Mouse (Mus musculus) embryo, embryonic 11.5 days (tissue): Measurements from ENCODE around the gene Olfr281.
"Not testable (repeated sequence)": the region's sequence is repeated elsewhere in the genome, so short reads cannot be mapped to it uniquely, and the experiment has no call there.

ENCODE experiments used
- DNase-seq: peaks from one replicate; pipeline ENCODE4 v3.0.0-alpha.2; 2012; ENCODE audit warnings: low read depth, low spot score

The Olfr281 gene

DNA sequence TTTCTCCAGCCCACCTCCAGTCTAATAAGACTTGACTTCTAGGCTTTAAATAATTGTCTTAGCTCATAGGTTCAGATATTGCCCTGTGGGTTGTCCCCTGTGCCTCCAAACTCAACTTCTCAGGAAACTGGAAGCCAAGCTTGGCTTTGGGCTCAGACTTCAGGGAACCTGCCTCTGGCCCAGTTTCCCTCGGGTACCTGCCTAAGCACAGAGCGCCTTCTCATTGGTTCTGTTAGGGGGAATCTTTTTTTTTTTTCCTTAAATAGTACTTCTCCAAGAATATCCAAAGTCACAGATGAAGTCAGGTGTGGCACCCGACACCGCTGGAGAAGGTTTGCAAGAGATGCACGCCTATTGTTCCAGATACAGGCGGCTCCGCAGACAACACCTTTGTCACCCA is at the start of gene Olfr281:
Gene Olfr281 (plus strand): TSS at position 301 of the 400 bp plus-strand sequence.
- no peak for DNase-seq

DNA sequence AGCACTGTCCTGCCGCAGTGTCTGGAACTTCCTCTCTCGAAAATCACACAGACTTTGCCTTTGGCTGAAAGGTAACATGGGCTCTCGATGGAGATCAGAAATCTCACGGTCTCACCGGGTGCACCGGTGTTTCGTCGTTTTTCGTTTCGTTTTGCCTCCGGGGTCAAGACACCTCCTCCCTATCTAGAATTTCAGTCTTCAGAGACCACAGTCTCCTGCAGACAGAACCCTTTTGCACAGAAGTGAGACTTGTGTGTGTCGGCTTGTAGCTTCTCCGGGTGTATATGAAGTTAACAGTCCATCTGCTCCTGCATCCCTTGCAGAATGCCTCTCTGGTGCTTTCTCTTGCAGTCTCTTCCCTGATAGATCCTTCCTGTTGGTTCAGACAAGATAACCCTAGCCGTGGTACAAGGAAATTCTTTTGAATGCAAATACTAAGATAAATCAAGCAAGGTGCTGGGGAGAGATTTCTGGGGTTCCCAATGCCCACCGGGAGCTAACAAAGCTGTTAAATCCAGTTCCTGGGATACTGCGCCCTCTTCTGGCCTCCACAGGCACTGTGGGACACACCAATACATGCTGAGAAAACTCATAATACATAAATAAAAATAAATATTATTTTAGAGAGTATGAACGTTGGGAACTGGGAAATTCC is 43.9 kb upstream of the Olfr281 start:
- no peak for DNase-seq

DNA sequence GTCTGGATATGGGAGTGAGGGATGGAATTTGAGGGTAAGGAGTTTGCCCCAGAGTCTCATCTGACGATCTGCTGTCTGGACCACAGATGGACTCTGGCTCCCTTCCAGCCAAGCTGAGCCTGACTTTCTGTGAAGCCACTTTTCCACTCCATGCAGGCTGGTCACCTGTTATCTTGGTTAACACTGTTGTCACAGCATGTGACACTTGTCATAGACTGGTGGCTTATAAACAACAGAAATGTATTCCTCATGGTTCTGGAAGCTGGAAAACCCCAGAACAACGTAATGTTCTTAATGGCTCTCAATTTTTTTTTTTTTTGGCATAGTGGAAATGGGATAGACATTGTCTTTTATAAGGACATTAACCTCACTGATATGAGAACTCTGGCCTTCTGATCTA is 42.8 kb upstream of the Olfr281 start:
- no peak for DNase-seq

DNA sequence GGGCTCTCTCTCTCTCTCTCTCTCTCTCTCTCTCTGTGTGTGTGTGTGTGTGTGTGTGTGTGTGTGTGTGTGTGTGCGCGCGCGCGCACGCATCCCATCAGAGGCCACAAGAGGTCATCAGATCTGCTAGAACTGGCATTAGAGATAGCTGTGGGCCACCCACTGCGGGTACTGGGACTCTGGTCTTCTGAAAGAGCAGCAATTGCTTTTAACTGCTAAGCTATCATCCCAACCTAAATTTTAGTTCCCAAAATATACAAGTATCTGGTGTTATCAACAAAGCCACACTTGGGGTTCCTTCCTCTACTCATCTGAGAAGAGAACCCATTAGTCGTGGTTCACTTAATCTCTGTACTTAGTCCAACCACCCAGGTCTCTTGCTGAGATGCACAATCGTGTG is 42.1 kb upstream of the Olfr281 start:
- DNase-seq, result no peak

DNA sequence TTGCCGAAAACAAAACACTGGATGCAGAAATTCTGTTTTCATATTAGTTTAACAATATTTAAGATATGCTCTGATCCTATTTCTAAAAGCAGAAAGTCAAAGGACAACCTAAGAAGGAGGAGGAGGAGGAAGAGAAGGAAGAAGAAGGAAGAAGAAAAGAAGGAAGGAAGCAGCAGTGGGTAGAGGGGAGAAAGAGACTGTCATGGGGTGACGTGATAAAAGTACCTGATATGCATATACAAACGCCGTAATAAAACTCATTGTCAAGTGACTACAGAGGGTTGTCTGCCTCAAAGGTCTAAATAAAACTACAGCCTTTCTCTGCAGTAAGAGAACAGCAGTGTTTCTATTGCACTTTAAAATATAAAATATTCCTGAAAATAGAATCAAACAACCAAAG is 36.4 kb upstream of the Olfr281 start:
- DNase-seq, result no peak

DNA sequence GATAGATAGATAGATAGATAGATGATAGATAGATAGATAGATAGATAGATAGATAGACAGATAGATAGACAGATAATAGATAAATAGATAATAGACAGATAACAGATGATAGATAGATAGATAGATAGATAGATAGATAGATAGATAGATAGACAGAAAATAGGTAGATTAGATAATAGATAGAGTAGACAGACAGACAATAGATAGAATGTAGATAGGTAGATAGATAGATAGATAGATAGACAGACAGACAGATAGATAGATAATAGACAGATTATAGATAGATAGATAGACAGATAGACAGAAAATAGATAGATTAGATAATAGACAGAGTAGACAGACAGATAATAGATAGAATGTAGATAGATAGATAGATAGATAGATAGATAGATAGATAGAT is 35.6 kb upstream of the Olfr281 start:
- not testable (repeated sequence) for DNase-seq

DNA sequence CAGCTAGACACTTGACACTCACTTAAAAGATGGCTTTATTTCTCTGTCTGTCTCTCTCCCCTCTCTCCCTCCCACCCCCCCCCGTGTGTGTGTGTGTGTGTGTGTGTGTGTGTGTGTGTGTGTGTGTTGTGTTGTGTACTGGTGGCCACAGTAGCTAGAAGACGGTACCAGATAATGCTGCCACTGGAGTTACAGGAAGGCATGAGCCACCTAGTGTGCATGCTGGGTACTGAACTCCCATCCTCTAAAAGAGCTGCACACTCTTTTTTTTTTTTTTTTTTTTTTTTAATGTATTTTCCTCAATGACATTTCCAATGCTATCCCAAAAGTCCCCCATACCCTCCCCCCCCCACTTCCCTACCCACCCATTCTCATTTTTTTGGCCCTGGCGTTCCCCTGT is 35.1 kb upstream of the Olfr281 start:
- DNase-seq, result not testable (repeated sequence)

DNA sequence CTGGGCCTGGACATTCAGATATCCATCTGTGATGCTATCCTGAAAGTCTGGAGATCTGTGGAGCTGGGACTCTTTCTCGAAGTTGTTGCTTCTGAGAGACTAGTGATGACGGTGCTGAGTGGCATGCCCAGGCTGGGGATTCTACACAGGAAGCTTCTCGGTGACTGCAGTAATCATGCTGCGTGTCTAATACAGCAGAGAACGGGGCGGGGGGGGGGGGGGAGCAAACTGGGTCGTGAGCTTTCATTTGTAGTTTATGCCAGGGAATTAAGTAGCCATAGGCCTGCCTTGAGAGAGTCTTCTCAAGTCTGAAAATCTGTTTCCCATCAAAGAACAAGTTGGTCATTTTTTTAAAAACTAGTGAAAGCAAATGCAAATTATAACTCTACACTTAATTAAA is 34.3 kb upstream of the Olfr281 start:
- DNase-seq, result no peak

DNA sequence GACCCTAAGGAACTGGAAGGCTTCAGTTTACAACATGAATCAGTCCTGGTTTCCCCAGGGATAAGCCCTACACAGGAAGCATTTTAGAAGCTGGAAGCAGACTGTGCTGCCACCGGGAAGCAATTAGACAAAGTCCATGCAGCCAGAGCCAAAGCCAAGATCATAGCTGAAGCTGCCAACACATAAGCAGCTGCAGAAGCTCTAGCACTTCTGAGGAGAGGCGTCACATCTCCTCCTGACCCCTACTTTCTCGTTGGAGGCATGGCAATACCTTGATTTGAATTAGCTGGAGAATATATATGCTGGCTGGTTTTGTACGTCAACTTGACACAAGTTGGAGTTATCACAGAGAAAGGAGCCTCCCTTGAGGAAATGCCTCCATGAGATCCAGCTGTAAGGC is 31.5 kb upstream of the Olfr281 start:
- no peak for DNase-seq

DNA sequence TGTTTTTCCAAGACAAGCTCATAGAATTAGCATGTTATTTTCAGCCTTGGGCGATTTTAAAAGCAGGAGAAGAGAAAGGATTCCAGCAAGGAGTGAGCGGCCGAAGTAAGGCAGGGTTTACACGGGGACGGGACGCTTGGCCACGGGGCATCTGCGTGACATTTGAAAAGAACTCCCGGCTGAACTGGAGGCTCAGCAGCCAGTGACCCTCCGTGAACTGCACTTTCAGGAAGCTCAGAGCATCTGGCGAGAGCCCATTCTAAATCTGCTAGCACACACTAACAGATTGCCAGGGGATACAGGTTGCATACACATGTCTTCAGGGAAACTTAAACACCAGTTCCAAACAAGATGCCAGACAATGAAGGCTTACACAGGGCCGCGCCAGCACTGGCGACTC is 28.1 kb upstream of the Olfr281 start:
- no peak for DNase-seq

DNA sequence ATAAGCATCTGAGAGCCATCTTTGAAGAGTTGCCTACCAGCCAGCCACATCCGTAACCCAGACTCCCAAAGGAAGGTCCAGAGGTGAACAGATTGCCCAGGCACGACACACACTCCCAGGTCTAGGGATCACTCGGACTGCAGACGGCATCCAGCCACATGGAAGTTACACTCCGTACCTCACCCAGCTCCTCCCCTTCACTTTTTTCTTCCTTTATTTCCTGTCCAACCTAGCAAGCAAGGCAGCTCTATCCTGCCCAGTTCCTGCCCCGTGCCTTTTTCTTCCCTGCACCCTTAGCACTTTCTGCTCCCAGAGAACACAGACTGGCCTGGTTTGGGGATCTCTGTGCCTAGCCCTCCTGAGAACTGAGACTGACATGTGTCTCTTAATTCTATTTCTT is 27.6 kb upstream of the Olfr281 start:
- DNase-seq, result no peak

DNA sequence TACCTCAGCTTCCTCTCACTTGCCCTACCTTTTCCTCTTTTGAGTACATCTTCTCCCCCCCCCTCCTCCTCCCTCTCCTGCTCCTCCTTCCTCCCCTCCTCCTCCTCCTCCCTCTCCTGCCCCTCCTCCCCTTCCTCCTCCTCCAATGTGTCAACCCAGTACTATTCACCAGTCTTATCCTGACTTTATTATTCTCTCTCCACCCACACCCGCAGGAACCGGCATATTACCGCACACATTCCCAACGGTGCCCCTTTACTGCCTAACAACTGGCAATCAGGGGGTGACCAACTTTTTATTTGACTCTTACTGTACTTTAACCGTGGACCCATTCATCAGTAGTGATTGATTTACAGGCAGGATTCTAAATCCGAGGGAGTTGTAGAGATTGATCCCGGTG is 27.2 kb upstream of the Olfr281 start:
- no peak for DNase-seq

DNA sequence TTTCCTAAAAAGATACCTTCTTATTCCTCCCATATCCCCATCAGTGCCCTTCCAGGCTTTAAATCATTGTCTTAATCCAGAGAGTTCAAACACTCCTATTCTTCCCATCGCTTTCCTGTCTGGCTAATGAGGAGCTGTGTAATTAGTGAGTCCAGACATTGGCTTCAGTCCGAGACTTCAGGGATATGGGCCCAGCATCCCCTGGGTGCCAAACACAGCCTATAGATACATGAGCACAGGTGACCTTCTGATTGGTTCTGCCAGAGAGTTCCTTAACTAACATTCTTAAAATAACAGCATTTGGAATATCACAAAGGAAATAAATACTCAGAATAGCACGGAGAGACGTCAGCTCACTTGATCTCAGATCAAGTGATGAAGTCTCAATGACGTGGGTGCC is 21.5 kb upstream of the Olfr281 start, which contains the start of gene Olfr282:
Gene Olfr282 (plus strand): TSS at position 301 of the 400 bp plus-strand sequence.
- not testable (repeated sequence) for DNase-seq

DNA sequence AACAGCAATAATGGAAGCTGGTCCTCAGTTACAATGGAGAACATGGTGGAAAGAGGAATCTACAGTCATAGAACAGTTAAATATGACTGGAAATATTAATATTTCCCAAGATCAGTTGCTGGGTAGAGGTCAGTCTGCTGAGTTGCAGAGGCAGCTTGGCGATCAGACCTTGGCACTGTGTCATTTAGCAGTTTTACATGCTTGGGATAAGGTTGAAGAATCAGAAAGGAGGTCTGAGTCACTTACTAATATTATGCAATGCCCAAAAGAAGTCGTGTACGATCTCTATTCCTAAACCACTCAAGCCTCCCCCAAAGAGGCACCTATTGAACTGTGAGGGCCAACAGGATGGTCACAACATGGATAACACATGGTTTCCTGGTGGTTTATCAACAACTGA is 7.8 kb upstream of the Olfr281 start:
- no peak for DNase-seq

DNA sequence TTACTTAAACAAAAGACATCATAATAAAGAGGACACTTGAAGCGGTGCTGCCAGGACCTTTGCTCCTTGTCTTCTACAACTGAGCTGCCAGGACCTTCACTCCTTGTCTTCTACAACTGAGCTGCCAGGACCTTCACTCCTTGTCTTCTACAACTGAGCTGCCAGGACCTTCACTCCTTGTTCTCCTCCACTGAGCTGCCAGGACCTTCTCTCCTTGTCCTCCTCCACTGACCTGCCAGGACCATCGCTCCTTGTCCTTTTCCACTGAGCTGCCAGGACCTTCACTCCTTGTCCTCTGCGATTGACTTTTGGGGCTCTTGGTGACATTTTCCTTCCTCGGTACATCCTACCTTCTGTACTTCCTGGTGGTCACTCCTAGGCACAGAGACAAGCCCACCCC is 3.9 kb upstream of the Olfr281 start:
- DNase-seq, result no peak

DNA sequence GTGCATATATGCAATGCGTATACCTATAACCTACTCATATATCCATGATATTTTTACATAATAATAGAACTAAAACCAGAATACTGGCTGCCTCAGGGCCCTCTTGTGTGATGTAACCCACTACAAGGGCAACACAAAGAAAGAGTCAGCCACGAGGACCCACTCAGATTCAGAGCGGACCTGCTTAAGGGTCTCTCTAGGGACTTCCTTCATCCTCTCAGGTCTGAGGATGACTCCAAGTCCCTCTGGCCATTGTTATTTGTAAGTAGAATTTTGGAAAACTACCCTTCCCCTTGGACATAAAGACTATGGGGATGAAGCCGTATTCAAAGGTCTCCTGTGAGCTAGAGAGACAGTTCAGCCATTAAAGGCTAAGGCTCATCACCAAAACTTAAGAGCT is 17.2 kb downstream of the Olfr281 start, which contains the start of gene OR5BS1P:
Gene OR5BS1P (plus strand): TSS at position 301 of the 400 bp plus-strand sequence.
- no peak for DNase-seq

DNA sequence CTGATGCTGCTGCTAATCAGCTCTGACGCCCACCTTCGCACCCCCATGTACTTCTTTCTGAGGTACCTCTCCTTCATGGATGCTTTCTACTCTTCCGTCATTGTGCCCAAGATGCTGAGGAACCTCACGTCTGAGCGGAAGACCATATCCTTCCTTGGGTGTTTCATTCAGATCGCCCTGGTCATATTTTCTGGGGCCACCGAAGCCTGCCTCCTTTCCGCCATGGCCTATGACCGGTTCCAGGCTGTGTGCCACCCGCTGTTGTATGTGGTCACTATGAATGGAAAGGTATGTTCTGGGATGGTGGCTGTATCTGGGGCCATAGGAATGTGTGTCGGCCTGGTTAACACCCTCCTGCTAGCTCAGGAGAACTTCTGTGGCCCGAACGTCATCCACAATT is 19.2 kb downstream of the Olfr281 start:
- no peak for DNase-seq

DNA sequence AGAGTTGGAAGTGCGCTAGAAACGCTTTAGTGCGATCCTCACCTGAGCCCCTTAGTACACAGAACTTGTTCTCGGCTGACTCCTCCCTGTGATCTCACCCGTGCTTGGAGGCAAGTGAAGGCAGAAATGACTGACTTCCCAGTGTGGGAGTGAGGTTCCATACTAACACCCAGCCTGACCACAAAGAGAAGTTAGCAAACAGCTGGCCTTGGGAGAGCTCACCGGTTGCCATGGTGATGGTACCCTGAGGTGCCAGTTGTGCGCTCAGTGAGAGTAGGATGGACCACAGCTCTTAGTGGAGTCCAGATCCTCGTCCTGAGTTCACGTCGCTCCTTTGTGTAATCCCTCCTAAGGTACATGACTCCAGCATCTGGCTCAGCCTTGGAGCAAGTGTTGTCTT is 22.6 kb downstream of the Olfr281 start:
- DNase-seq, result no peak

DNA sequence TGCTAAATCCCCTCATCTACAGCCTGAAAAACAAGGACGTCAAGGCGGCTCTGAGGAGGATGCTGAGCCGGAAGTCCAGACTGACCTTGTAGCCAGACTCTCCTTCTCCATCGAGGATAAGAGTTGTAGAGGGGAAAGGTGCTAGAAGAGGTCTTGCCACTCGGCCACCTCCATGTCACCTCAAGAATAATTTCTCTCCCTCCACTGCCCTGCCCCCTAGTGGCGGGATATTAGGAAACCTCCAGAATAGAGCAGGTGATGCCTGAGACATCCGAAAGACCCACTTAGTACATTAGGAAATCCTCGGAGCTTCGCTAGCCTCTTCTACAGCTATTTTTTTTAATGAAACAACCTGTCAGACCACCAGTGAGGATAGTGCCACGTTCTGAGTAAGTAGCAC is 23.0 kb downstream of the Olfr281 start:
- DNase-seq, result no peak

DNA sequence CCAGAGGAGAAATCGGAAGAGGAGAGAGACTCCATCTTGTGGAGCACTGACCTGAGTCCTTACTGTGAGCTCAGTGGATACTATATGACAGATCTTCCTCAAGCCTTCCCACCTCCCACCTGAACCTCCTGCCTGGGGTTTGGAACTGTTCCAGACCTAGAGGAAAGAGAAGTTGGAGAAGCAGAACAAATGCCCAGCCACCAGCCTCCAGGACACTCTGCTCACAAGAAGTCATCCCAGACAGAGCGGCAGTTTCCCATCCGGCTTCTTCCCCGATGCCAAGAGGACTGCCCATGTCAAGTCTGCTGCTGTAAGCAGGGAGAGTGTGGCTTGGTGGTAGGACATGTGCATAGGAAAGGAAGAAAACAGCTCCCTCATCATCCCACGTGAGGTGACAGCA is 23.9 kb downstream of the Olfr281 start:
- DNase-seq, result no peak

DNA sequence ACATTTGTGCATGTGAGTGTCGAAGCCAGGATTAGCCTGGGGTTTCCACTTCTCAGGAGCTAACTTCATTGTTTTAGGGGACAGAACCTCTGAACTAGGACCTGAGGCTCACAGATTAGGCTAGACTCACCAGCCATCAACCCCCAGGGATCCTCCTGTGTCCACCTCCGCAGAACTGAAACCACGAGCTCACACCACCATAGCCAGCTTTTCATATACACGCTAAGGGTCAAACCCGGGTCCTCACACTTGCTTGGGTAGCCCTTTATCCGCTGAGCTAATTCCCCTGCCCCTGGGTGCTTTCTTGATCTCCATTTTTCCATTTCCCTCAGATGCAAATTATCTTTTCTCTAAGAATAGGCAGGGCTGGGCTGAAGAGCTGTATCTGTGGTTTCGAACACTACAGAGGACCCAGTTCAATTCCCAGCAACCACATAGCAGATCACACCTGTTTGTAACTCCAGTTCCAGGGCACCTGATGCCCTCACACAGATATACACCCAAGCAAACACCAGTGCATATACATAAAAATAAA is 27.2 kb downstream of the Olfr281 start:
- DNase-seq, result no peak

DNA sequence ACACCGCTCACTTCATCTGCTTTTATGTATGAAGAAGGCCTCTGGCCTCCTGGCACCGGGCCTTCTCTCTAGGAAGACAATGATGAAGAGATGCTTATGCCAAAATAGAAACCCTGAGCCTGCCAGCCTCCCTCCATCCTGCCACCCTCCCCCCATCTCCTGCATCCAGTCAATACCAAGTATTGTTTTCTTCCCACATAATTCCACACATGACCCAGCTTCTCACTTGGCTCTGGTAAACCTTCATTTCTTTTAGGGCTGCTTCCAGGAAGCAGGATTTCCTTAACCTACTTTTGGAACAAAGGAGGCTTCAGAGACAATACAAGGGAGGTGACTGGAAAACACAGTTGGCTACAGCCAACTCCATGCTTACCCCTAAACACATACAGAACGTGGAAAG is 30.3 kb downstream of the Olfr281 start, which contains the start of gene Lalba:
Gene Lalba (minus strand): TSS at position 21 of the 400 bp plus-strand sequence.
- no peak for DNase-seq
